Mouse (Mus musculus) ES-Bruce4 (cell line): ENCODE data around the gene Arhgef11.

Source experiments
- CTCF ChIP-seq: IDR thresholded peaks from one replicate; pipeline ENCODE4 v1.8.1; 2011; ENCODE audit warnings: low read depth, low read length
- POLR2A ChIP-seq: IDR thresholded peaks from one replicate; pipeline ENCODE4 v1.8.1; 2011; ENCODE audit warnings: low read length; ENCODE audit not compliant: insufficient read depth

GRCm38 (mm10) chr3:87755964-87756363, 138.6 kb downstream of the Arhgef11 start:
- TF ChIP-seq CTCF = peak; percentile 97
- TF ChIP-seq POLR2A = no peak
